Mouse (Mus musculus) adrenal gland, postnatal 10 days (tissue): ENCODE results near the gene BC067074. TPM values are rescaled to one million over a fixed set of nuclear protein-coding genes. Genes with fewer than 3 reads are reported as not detected.
"Not testable (repeated sequence)": the region's sequence is repeated elsewhere in the genome, so short reads cannot be mapped to it uniquely, and the experiment has no call there.

Source experiments
- DNase-seq: peaks from one replicate; pipeline ENCODE4 v3.0.0; 2021; ENCODE audit warnings: mixed read lengths
- total RNA-seq, 2 experiments: library from RNA; stranded (reverse); gene quantifications; 2 replicates each; pipeline ENCODE4 v1.2.3; 2021

Gene BC067074
- total RNA-seq, 2 experiments from 2014 or later = 2.3 to 4.7 TPM

- DNase-seq = no peak
These were observed 86.0 kb downstream of the BC067074 start for GRCm38 (mm10) chr13:113378980-113379410.

- DNase-seq = no peak
These were observed 86.9 kb downstream of the BC067074 start for GRCm38 (mm10) chr13:113379766-113380309.

- DNase-seq = no peak
These were observed 88.8 kb downstream of the BC067074 start for GRCm38 (mm10) chr13:113381710-113382109.

- DNase-seq = no peak
These were observed 89.2 kb downstream of the BC067074 start for GRCm38 (mm10) chr13:113382201-113382600.

- not testable (repeated sequence) for DNase-seq
These were observed 89.8 kb downstream of the BC067074 start for GRCm38 (mm10) chr13:113382770-113383169.

GRCm38 (mm10) chr13:113393386-113393785, 100.4 kb downstream of the BC067074 start:
- no peak for DNase-seq

GRCm38 (mm10) chr13:113394591-113394990, 101.6 kb downstream of the BC067074 start:
- no peak for DNase-seq

GRCm38 (mm10) chr13:113397006-113397520, 104.1 kb downstream of the BC067074 start:
- DNase-seq = no peak

GRCm38 (mm10) chr13:113401373-113402010, 108.5 kb downstream of the BC067074 start:
- no peak for DNase-seq

- no peak for DNase-seq
These were observed 110.7 kb downstream of the BC067074 start for GRCm38 (mm10) chr13:113403706-113404105.

- DNase-seq = no peak
These were observed 111.2 kb downstream of the BC067074 start for GRCm38 (mm10) chr13:113404172-113404571.

GRCm38 (mm10) chr13:113409941-113410340, 117.0 kb downstream of the BC067074 start:
- peak; percentile 6 for DNase-seq

- DNase-seq = no peak
These were observed 122.6 kb downstream of the BC067074 start for GRCm38 (mm10) chr13:113415527-113415926.

- DNase-seq = no peak
These were observed 124.0 kb downstream of the BC067074 start for GRCm38 (mm10) chr13:113416986-113417385.

GRCm38 (mm10) chr13:113417757-113418483, 125.0 kb downstream of the BC067074 start:
- peak; percentile 44 for DNase-seq

GRCm38 (mm10) chr13:113418632-113419031, 125.7 kb downstream of the BC067074 start:
- no peak for DNase-seq

- no peak for DNase-seq
These were observed 128.5 kb downstream of the BC067074 start for GRCm38 (mm10) chr13:113421472-113421871.

GRCm38 (mm10) chr13:113423825-113424224, 130.9 kb downstream of the BC067074 start:
- no peak for DNase-seq

- DNase-seq = no peak
These were observed 132.9 kb downstream of the BC067074 start for GRCm38 (mm10) chr13:113425907-113426306.
